Mouse (Mus musculus) liver, embryonic 16.5 days (tissue): ENCODE data around the gene Lats1. TPM values are rescaled to one million over a fixed set of nuclear protein-coding genes. Genes with fewer than 3 reads are reported as not detected.

Experiments used
- ATAC-seq: fragments of 200-750 bp; cut with Nextera tagmentation; 2 replicates; pipeline ENCODE4 v1.8.0; 2017; ENCODE audit warnings: low read depth, mild to moderate bottlenecking, moderate number of reproducible peaks, moderate library complexity
- H3K27ac ChIP-seq: fragments of 300-500 bp; sonication (generic); 2 replicates; pipeline ENCODE4 v1.5.1; 2014; ENCODE audit warnings: mild to moderate bottlenecking, low read length
- H3K27me3 ChIP-seq: fragments of 300-500 bp; sonication (generic); 2 replicates; pipeline ENCODE4 v1.6.1; 2014; ENCODE audit warnings: low read depth, low read length, mixed read lengths; ENCODE audit not compliant: control insufficient read depth, insufficient read depth
- H3K36me3 ChIP-seq: fragments of 300-500 bp; sonication (generic); 2 replicates; pipeline ENCODE4 v1.6.1; 2014; ENCODE audit warnings: mild to moderate bottlenecking; ENCODE audit not compliant: control insufficient read depth, insufficient read depth
- H3K4me1 ChIP-seq: fragments of 300-500 bp; sonication (generic); 2 replicates; pipeline ENCODE4 v1.6.1; 2014; ENCODE audit warnings: low read depth, low read length, mixed read lengths; ENCODE audit not compliant: control insufficient read depth
- H3K4me2 ChIP-seq: fragments of 300-500 bp; sonication (generic); 2 replicates; pipeline ENCODE4 v1.6.1; 2014; ENCODE audit warnings: low read depth, low read length, mixed read lengths
- H3K4me3 ChIP-seq: fragments of 300-500 bp; sonication (generic); 2 replicates; pipeline ENCODE4 v1.5.1; 2014; ENCODE audit warnings: low read depth, mild to moderate bottlenecking, low read length
- H3K9ac ChIP-seq: fragments of 300-500 bp; sonication (generic); 2 replicates; pipeline ENCODE4 v1.6.1; 2014; ENCODE audit warnings: low read depth, low read length
- H3K9me3 ChIP-seq: fragments of 300-500 bp; sonication (generic); replicated peaks from 2 replicates; pipeline ENCODE4 v1.6.1; 2016; ENCODE audit warnings: low read length; ENCODE audit not compliant: control insufficient read depth
- WGBS: fragments of 180-500 bp; shearing (Covaris S2); extraction: QIAGEN DNeasy Blood & Tissue Kit; methylation state at CpG from one replicate; pipeline ENCODE4 v1.1.7; 2014; ENCODE audit not compliant: insufficient replicate concordance; 5-methylcytosine and 5-hydroxymethylcytosine counted together
- polyA plus RNA-seq: library from polyadenylated mRNA; unstranded; fragments of >200 nt; fragmentation: Nextera tagmentation; extraction: Ambion mirVana; gene quantifications from 2 replicates; pipeline ENCODE4 v1.2.1, GENCODE M21; 2015

Gene Lats1
- polyA plus RNA-seq, result 2.4 and 2.5 TPM in 2 replicates

DNA sequence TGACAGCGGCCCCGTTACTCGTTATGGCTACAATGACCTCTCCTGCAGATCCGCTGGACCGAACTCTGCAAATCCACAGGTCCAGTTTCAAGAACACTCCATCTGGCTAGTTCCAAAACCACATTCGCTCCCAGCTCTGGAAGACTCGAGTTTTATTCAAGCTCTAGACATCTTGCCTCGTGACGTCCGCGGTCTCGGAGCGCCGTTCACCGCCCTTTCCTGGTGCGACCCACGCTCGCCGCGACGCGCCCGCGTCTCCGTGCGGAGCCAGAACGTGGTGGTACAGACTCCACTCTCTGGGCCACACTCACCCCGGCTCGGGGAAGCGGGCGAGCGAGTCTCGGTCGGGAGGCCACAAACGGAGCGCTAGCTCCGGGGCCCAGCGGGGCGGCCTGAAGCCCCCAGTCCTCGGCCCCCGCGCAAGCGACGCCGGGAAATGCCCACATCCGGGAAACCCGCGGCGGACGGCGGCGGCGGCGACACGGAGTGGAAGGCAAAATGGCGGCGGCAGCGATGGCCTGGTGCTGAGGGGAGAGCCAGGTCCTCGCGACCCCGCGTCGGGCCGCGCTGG is at the start of gene Lats1, which contains the start of gene Pcmt1:
Gene Lats1, plus strand, starts transcription at position 484 of the 571 bp plus-strand sequence.
Gene Pcmt1, minus strand, starts transcription at position 406 of the 571 bp plus-strand sequence.
- Histone ChIP-seq H3K4me3 (peak within 1 kb of the TSS; percentile 86), H3K27ac (peak within 1 kb of the TSS; percentile 90), H3K36me3 (peaks cover 15% of the 10 kb centered on the region), H3K9me3 (no peaks in the 10 kb centered on the region), H3K4me1 (peaks cover 18% of the 10 kb centered on the region), H3K9ac (peak within 1 kb of the TSS; percentile 96), H3K27me3 (no peaks in the 10 kb centered on the region), H3K4me2 (peak within 1 kb of the TSS; percentile 70)
- WGBS, result 0% methylated on average over 65 of the region's 65 CpGs
- peak; percentile 78 for ATAC-seq

- Histone ChIP-seq H3K9ac (no peak overlapping the region), H3K27ac (no peak overlapping the region), H3K9me3 (no peaks in the 10 kb centered on the region), H3K4me2 (no peak overlapping the region), H3K4me3 (no peak overlapping the region), H3K36me3 (peaks cover 57% of the 10 kb centered on the region), H3K4me1 (no peaks in the 10 kb centered on the region), H3K27me3 (no peaks in the 10 kb centered on the region)
- WGBS, result 90% methylated on average over 12 of the region's 12 CpGs
- no peak for ATAC-seq
Observed at GRCm38 (mm10) chr10:7640366-7640765, 40.6 kb upstream of the Lats1 start.

DNA sequence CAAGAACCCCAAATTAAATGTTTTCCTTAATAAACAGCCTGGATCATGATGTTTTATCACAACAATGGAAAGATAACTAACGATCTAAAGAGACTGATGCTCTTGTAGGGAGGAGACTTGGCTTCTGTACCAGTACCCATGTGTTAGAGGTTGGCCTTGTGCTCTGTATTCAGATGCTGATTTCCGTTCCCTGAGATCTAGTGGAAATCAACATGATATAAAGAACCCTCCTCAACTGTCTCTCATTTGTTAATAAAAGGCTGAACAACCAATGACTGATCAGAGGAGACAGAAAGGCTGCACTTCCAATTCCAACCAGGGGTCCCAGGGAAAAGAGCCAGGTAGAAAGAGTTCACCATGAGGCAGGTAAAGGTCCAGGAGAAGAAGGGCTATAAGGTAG is 35.1 kb upstream of the Lats1 start:
- peaks cover 53% of the 10 kb centered on the region for H3K36me3 ChIP-seq
- no peaks in the 10 kb centered on the region for H3K9me3 ChIP-seq
- ATAC-seq, result no peak
- no peaks in the 10 kb centered on the region for H3K4me1 ChIP-seq
- H3K4me2 ChIP-seq, result no peak overlapping the region
- H3K4me3 ChIP-seq, result no peak overlapping the region
- no peak overlapping the region for H3K9ac ChIP-seq
- 71% methylated on average over 2 of the region's 2 CpGs for WGBS
- no peak overlapping the region for H3K27ac ChIP-seq
- no peaks in the 10 kb centered on the region for H3K27me3 ChIP-seq

GRCm38 (mm10) chr10:7649059-7649458 is 32.0 kb upstream of the Lats1 start:
- Histone ChIP-seq H3K27me3 (no peaks in the 10 kb centered on the region), H3K4me1 (no peaks in the 10 kb centered on the region), H3K9me3 (no peaks in the 10 kb centered on the region), H3K36me3 (peaks cover 33% of the 10 kb centered on the region), H3K9ac (no peak overlapping the region), H3K4me3 (no peak overlapping the region), H3K4me2 (no peak overlapping the region), H3K27ac (no peak overlapping the region)
- WGBS, result 87% methylated on average over 4 of the region's 4 CpGs
- ATAC-seq, result no peak

GRCm38 (mm10) chr10:7651057-7651456 is 30.0 kb upstream of the Lats1 start:
- Histone ChIP-seq H3K4me2 (no peak overlapping the region), H3K4me3 (no peak overlapping the region), H3K27ac (no peak overlapping the region), H3K27me3 (no peaks in the 10 kb centered on the region), H3K4me1 (no peaks in the 10 kb centered on the region), H3K9me3 (no peaks in the 10 kb centered on the region), H3K36me3 (peaks cover 25% of the 10 kb centered on the region), H3K9ac (no peak overlapping the region)
- 94% methylated on average over 2 of the region's 2 CpGs for WGBS
- ATAC-seq, result no peak

GRCm38 (mm10) chr10:7662471-7663141 is 18.4 kb upstream of the Lats1 start:
- peak overlapping the region; percentile 85 for H3K4me2 ChIP-seq
- no peaks in the 10 kb centered on the region for H3K36me3 ChIP-seq
- no peaks in the 10 kb centered on the region for H3K9me3 ChIP-seq
- H3K4me3 ChIP-seq, result peak overlapping the region; percentile 100
- no peaks in the 10 kb centered on the region for H3K27me3 ChIP-seq
- WGBS, result under 1% methylated on average over 44 of the region's 44 CpGs
- H3K4me1 ChIP-seq, result peaks cover 15% of the 10 kb centered on the region
- peak overlapping the region; percentile 97 for H3K9ac ChIP-seq
- peak overlapping the region; percentile 98 for H3K27ac ChIP-seq
- ATAC-seq, result peak; percentile 66

GRCm38 (mm10) chr10:7663159-7664026 is 17.6 kb upstream of the Lats1 start:
- H3K9me3 ChIP-seq, result no peaks in the 10 kb centered on the region
- H3K27ac ChIP-seq, result peak overlapping the region; percentile 98
- peak overlapping the region; percentile 100 for H3K4me3 ChIP-seq
- H3K36me3 ChIP-seq, result no peaks in the 10 kb centered on the region
- H3K4me2 ChIP-seq, result peak overlapping the region; percentile 85
- under 1% methylated on average over 64 of the region's 64 CpGs for WGBS
- peak; percentile 90 for ATAC-seq
- H3K4me1 ChIP-seq, result peaks cover 19% of the 10 kb centered on the region
- no peaks in the 10 kb centered on the region for H3K27me3 ChIP-seq
- H3K9ac ChIP-seq, result peak overlapping the region; percentile 97

GRCm38 (mm10) chr10:7664027-7664526 is 16.9 kb upstream of the Lats1 start:
- no peaks in the 10 kb centered on the region for H3K9me3 ChIP-seq
- peak overlapping the region; percentile 97 for H3K9ac ChIP-seq
- peak overlapping the region; percentile 85 for H3K4me2 ChIP-seq
- H3K4me3 ChIP-seq, result peak overlapping the region; percentile 100
- 31% methylated on average over 6 of the region's 6 CpGs for WGBS
- peaks cover 20% of the 10 kb centered on the region for H3K4me1 ChIP-seq
- no peak for ATAC-seq
- H3K27me3 ChIP-seq, result no peaks in the 10 kb centered on the region
- peak overlapping the region; percentile 98 for H3K27ac ChIP-seq
- H3K36me3 ChIP-seq, result no peaks in the 10 kb centered on the region
